Mouse (Mus musculus): ENCODE measurements around the gene Sgk1. TPM values are rescaled to one million over a fixed set of nuclear protein-coding genes. Genes with fewer than 3 reads are reported as not detected.

Sgk1 gene
- 26.2 and 29.1 TPM in 2 replicates for polyA plus RNA-seq (2014; fragmentation: Nextera tagmentation; extraction: Ambion mirVana)

- peak within 1 kb of the TSS; percentile 8; the same call in 1 of the 2 replicates for H3K9ac ChIP-seq (ENCODE audit: low read length)
- H3K4me1 ChIP-seq (ENCODE audit: control insufficient read depth in 2 of 2, insufficient read depth in 2 of 2, low read length in 2 of 2) = peaks cover 4 to 5% of the 10 kb centered on the region in 2 experiments; a peak in 1 of 4 replicates
- no peak within 1 kb of the TSS for H3K27ac ChIP-seq (replicated peaks in 1 of 2; ENCODE audit: control insufficient read depth in 1 of 2, insufficient read depth in 1 of 2, low read depth in 2 of 2, low read length in 2 of 2)
- peaks cover 26% of the 10 kb centered on the region for H3K27me3 ChIP-seq (ENCODE audit: control insufficient read depth, insufficient read depth, low read length)
- no peaks in the 10 kb centered on the region for H3K36me3 ChIP-seq (ENCODE audit: control insufficient read depth, insufficient read depth, low read length)
- no peak for ATAC-seq (ENCODE audit: insufficient number of reproducible peaks, insufficient read depth, low FRiP score, low read depth)
- no peaks in the 10 kb centered on the region for H3K9me3 ChIP-seq (ENCODE audit: control insufficient read depth, low read length)
- peak within 1 kb of the TSS; percentile 69 for H3K4me2 ChIP-seq (ENCODE audit: low read length)
- H3K4me3 ChIP-seq (ENCODE audit: control insufficient read depth in 1 of 2, insufficient read depth in 1 of 2, low read depth in 1 of 2, low read length in 2 of 2) = peak within 1 kb of the TSS; percentile 34 to 44
- WGBS = 4% methylated on average over 36 of the region's 36 CpGs
These were observed at the start of gene Sgk1 for GRCm38 (mm10) chr10:21882184-21883081. Gene Sgk1, plus strand, starts transcription at chr10:21882184.

GRCm38 (mm10) chr10:21832282-21832681 lies 49.7 kb upstream of the Sgk1 start:
- Histone ChIP-seq H3K27me3 (ENCODE audit: control insufficient read depth, insufficient read depth, low read length) (no peaks in the 10 kb centered on the region), H3K36me3 (ENCODE audit: control insufficient read depth, insufficient read depth, low read length) (no peaks in the 10 kb centered on the region), H3K4me1 (ENCODE audit: control insufficient read depth in 2 of 2, insufficient read depth in 2 of 2, low read length in 2 of 2) (peaks cover 0 to 4% of the 10 kb centered on the region in 2 experiments; a peak in 1 of 4 replicates), H3K9me3 (ENCODE audit: control insufficient read depth, low read length) (no peaks in the 10 kb centered on the region), H3K4me3 (ENCODE audit: control insufficient read depth in 1 of 2, insufficient read depth in 1 of 2, low read depth in 1 of 2, low read length in 2 of 2) (no peak overlapping the region), H3K9ac (ENCODE audit: low read length) (no peak overlapping the region), H3K4me2 (ENCODE audit: low read length) (no peak overlapping the region), H3K27ac (replicated peaks in 1 of 2; ENCODE audit: control insufficient read depth in 1 of 2, insufficient read depth in 1 of 2, low read depth in 2 of 2, low read length in 2 of 2) (no peak overlapping the region)
- ATAC-seq (ENCODE audit: insufficient number of reproducible peaks, insufficient read depth, low FRiP score, low read depth) = no peak
- 70% methylated on average over 2 of the region's 2 CpGs for WGBS

GRCm38 (mm10) chr10:21833757-21834156 lies 48.2 kb upstream of the Sgk1 start:
- ATAC-seq (ENCODE audit: insufficient number of reproducible peaks, insufficient read depth, low FRiP score, low read depth) = no peak
- Histone ChIP-seq H3K27me3 (ENCODE audit: control insufficient read depth, insufficient read depth, low read length) (no peaks in the 10 kb centered on the region), H3K9ac (ENCODE audit: low read length) (no peak overlapping the region), H3K9me3 (ENCODE audit: control insufficient read depth, low read length) (no peaks in the 10 kb centered on the region), H3K4me1 (ENCODE audit: control insufficient read depth in 2 of 2, insufficient read depth in 2 of 2, low read length in 2 of 2) (peaks cover 0 to 4% of the 10 kb centered on the region in 2 experiments; a peak in 1 of 4 replicates), H3K27ac (replicated peaks in 1 of 2; ENCODE audit: control insufficient read depth in 1 of 2, insufficient read depth in 1 of 2, low read depth in 2 of 2, low read length in 2 of 2) (no peak overlapping the region), H3K36me3 (ENCODE audit: control insufficient read depth, insufficient read depth, low read length) (no peaks in the 10 kb centered on the region), H3K4me2 (ENCODE audit: low read length) (no peak overlapping the region), H3K4me3 (ENCODE audit: control insufficient read depth in 1 of 2, insufficient read depth in 1 of 2, low read depth in 1 of 2, low read length in 2 of 2) (no peak overlapping the region)
- WGBS = 89% methylated on average over 3 of the region's 3 CpGs

- no peaks in the 10 kb centered on the region for H3K27me3 ChIP-seq (ENCODE audit: control insufficient read depth, insufficient read depth, low read length)
- 73% methylated on average over 7 of the region's 7 CpGs for WGBS
- H3K27ac ChIP-seq (replicated peaks in 1 of 2; ENCODE audit: control insufficient read depth in 1 of 2, insufficient read depth in 1 of 2, low read depth in 2 of 2, low read length in 2 of 2) = no peak overlapping the region
- no peak overlapping the region for H3K4me3 ChIP-seq (ENCODE audit: control insufficient read depth in 1 of 2, insufficient read depth in 1 of 2, low read depth in 1 of 2, low read length in 2 of 2)
- ATAC-seq (ENCODE audit: insufficient number of reproducible peaks, insufficient read depth, low FRiP score, low read depth) = no peak
- no peak overlapping the region for H3K9ac ChIP-seq (ENCODE audit: low read length)
- no peak overlapping the region for H3K4me2 ChIP-seq (ENCODE audit: low read length)
- H3K4me1 ChIP-seq (ENCODE audit: control insufficient read depth in 2 of 2, insufficient read depth in 2 of 2, low read length in 2 of 2) = peaks cover 2 to 3% of the 10 kb centered on the region in 2 experiments; a peak in 2 of 4 replicates
- H3K9me3 ChIP-seq (ENCODE audit: control insufficient read depth, low read length) = no peaks in the 10 kb centered on the region
- no peaks in the 10 kb centered on the region for H3K36me3 ChIP-seq (ENCODE audit: control insufficient read depth, insufficient read depth, low read length)
These were observed 46.9 kb upstream of the Sgk1 start for GRCm38 (mm10) chr10:21835077-21835476.

- peak; percentile 39; the same call in 1 of the 2 replicates for ATAC-seq (ENCODE audit: insufficient number of reproducible peaks, insufficient read depth, low FRiP score, low read depth)
- H3K9ac ChIP-seq (ENCODE audit: low read length) = no peak overlapping the region
- H3K36me3 ChIP-seq (ENCODE audit: control insufficient read depth, insufficient read depth, low read length) = no peaks in the 10 kb centered on the region
- no peak overlapping the region for H3K4me3 ChIP-seq (ENCODE audit: control insufficient read depth in 1 of 2, insufficient read depth in 1 of 2, low read depth in 1 of 2, low read length in 2 of 2)
- H3K27me3 ChIP-seq (ENCODE audit: control insufficient read depth, insufficient read depth, low read length) = no peaks in the 10 kb centered on the region
- WGBS = 23% methylated on average over 13 of the region's 13 CpGs
- no peaks in the 10 kb centered on the region for H3K9me3 ChIP-seq (ENCODE audit: control insufficient read depth, low read length)
- no peak overlapping the region for H3K27ac ChIP-seq (replicated peaks in 1 of 2; ENCODE audit: control insufficient read depth in 1 of 2, insufficient read depth in 1 of 2, low read depth in 2 of 2, low read length in 2 of 2)
- H3K4me1 ChIP-seq (ENCODE audit: control insufficient read depth in 2 of 2, insufficient read depth in 2 of 2, low read length in 2 of 2) = peaks cover 2 to 3% of the 10 kb centered on the region in 2 experiments; a peak in 2 of 4 replicates
- H3K4me2 ChIP-seq (ENCODE audit: low read length) = no peak overlapping the region
These were observed 42.5 kb upstream of the Sgk1 start for GRCm38 (mm10) chr10:21839248-21840155.

- no peak overlapping the region for H3K4me2 ChIP-seq (ENCODE audit: low read length)
- ATAC-seq (ENCODE audit: insufficient number of reproducible peaks, insufficient read depth, low FRiP score, low read depth) = no peak
- H3K9me3 ChIP-seq (ENCODE audit: control insufficient read depth, low read length) = no peaks in the 10 kb centered on the region
- no peak overlapping the region for H3K9ac ChIP-seq (ENCODE audit: low read length)
- no peaks in the 10 kb centered on the region for H3K36me3 ChIP-seq (ENCODE audit: control insufficient read depth, insufficient read depth, low read length)
- no peaks in the 10 kb centered on the region for H3K27me3 ChIP-seq (ENCODE audit: control insufficient read depth, insufficient read depth, low read length)
- no peak overlapping the region for H3K4me3 ChIP-seq (ENCODE audit: control insufficient read depth in 1 of 2, insufficient read depth in 1 of 2, low read depth in 1 of 2, low read length in 2 of 2)
- H3K4me1 ChIP-seq (ENCODE audit: control insufficient read depth in 2 of 2, insufficient read depth in 2 of 2, low read length in 2 of 2) = peaks cover 2 to 3% of the 10 kb centered on the region in 2 experiments; a peak in 2 of 4 replicates
- no peak overlapping the region for H3K27ac ChIP-seq (replicated peaks in 1 of 2; ENCODE audit: control insufficient read depth in 1 of 2, insufficient read depth in 1 of 2, low read depth in 2 of 2, low read length in 2 of 2)
- 89% methylated on average over 6 of the region's 6 CpGs for WGBS
These were observed 38.7 kb upstream of the Sgk1 start for GRCm38 (mm10) chr10:21843326-21843725.

GRCm38 (mm10) chr10:21843861-21844260 lies 38.1 kb upstream of the Sgk1 start:
- no peaks in the 10 kb centered on the region for H3K36me3 ChIP-seq (ENCODE audit: control insufficient read depth, insufficient read depth, low read length)
- 42% methylated on average over 8 of the region's 8 CpGs for WGBS
- H3K27me3 ChIP-seq (ENCODE audit: control insufficient read depth, insufficient read depth, low read length) = no peaks in the 10 kb centered on the region
- H3K27ac ChIP-seq (replicated peaks in 1 of 2; ENCODE audit: control insufficient read depth in 1 of 2, insufficient read depth in 1 of 2, low read depth in 2 of 2, low read length in 2 of 2) = no peak overlapping the region
- H3K4me1 ChIP-seq (ENCODE audit: control insufficient read depth in 2 of 2, insufficient read depth in 2 of 2, low read length in 2 of 2) = peaks cover 2 to 3% of the 10 kb centered on the region in 2 experiments; a peak in 2 of 4 replicates
- H3K9ac ChIP-seq (ENCODE audit: low read length) = no peak overlapping the region
- no peak for ATAC-seq (ENCODE audit: insufficient number of reproducible peaks, insufficient read depth, low FRiP score, low read depth)
- no peaks in the 10 kb centered on the region for H3K9me3 ChIP-seq (ENCODE audit: control insufficient read depth, low read length)
- H3K4me2 ChIP-seq (ENCODE audit: low read length) = no peak overlapping the region
- H3K4me3 ChIP-seq (ENCODE audit: control insufficient read depth in 1 of 2, insufficient read depth in 1 of 2, low read depth in 1 of 2, low read length in 2 of 2) = no peak overlapping the region

All from heart, embryonic 14.5 days (tissue).